Mouse (Mus musculus): ENCODE measurements around the gene Stk38. TPM values are rescaled to one million over a fixed set of nuclear protein-coding genes. Genes with fewer than 3 reads are reported as not detected.

Stk38 gene
- polyA plus RNA-seq, 1 experiment from 2014 or later, result 91.6 TPM

GRCm38 (mm10) chr17:28924957-28925595 is 82.7 kb downstream of the Stk38 start:
- Histone ChIP-seq H3K9me3 (ENCODE audit: control insufficient read depth, low read length) (no peaks in the 10 kb centered on the region), H3K36me3 (ENCODE audit: control insufficient read depth, insufficient read depth, low read length) (no peaks in the 10 kb centered on the region), H3K4me2 (ENCODE audit: low read length) (no peak overlapping the region), H3K27me3 (replicated peaks; ENCODE audit: control insufficient read depth, insufficient read depth, low read length) (no peaks in the 10 kb centered on the region), H3K4me3 (ENCODE audit: low read depth, low read length) (no peak overlapping the region), H3K9ac (ENCODE audit: low read length) (no peak overlapping the region), H3K4me1 (replicated peaks; ENCODE audit: control insufficient read depth, insufficient read depth, low read length) (peaks cover 4% of the 10 kb centered on the region; the same call in 1 of the 2 replicates), H3K27ac (ENCODE audit: low read depth) (no peak overlapping the region)
- DNase-seq (ENCODE audit: low spot score) (no peak), ATAC-seq (replicated peaks; ENCODE audit: low FRiP score, low TSS enrichment, low read depth) (no peak)
- WGBS, result 84% methylated on average over 8 of the region's 8 CpGs

GRCm38 (mm10) chr17:28922096-28922495 is 85.7 kb downstream of the Stk38 start:
- 58% methylated on average over 6 of the region's 6 CpGs for WGBS
- H3K4me1 ChIP-seq (replicated peaks; ENCODE audit: control insufficient read depth, insufficient read depth, low read length), result no peaks in the 10 kb centered on the region
- ATAC-seq (replicated peaks; ENCODE audit: low FRiP score, low TSS enrichment, low read depth), result no peak

GRCm38 (mm10) chr17:28921086-28921485 is 86.7 kb downstream of the Stk38 start:
- DNase-seq (ENCODE audit: low spot score) (no peak), ATAC-seq (replicated peaks; ENCODE audit: low FRiP score, low TSS enrichment, low read depth) (no peak)
- H3K4me2 ChIP-seq (ENCODE audit: low read length), result no peak overlapping the region
- no peak overlapping the region for H3K9ac ChIP-seq (ENCODE audit: low read length)
- H3K4me1 ChIP-seq (replicated peaks; ENCODE audit: control insufficient read depth, insufficient read depth, low read length), result no peaks in the 10 kb centered on the region
- H3K27me3 ChIP-seq (replicated peaks; ENCODE audit: control insufficient read depth, insufficient read depth, low read length), result no peaks in the 10 kb centered on the region
- no peaks in the 10 kb centered on the region for H3K36me3 ChIP-seq (ENCODE audit: control insufficient read depth, insufficient read depth, low read length)
- no peak overlapping the region for H3K27ac ChIP-seq (ENCODE audit: low read depth)
- H3K4me3 ChIP-seq (ENCODE audit: low read depth, low read length), result no peak overlapping the region
- 67% methylated on average over 8 of the region's 8 CpGs for whole genome bisulfite sequencing
- H3K9me3 ChIP-seq (ENCODE audit: control insufficient read depth, low read length), result no peaks in the 10 kb centered on the region

More at GRCm38 (mm10) chr17:28922096-28922495, 85.7 kb downstream of the Stk38 start:
- DNase-seq (ENCODE audit: low spot score), result no peak
- Histone ChIP-seq H3K27ac (ENCODE audit: low read depth) (no peak overlapping the region), H3K27me3 (replicated peaks; ENCODE audit: control insufficient read depth, insufficient read depth, low read length) (no peaks in the 10 kb centered on the region), H3K4me2 (ENCODE audit: low read length) (no peak overlapping the region), H3K9me3 (ENCODE audit: control insufficient read depth, low read length) (no peaks in the 10 kb centered on the region), H3K36me3 (ENCODE audit: control insufficient read depth, insufficient read depth, low read length) (no peaks in the 10 kb centered on the region), H3K9ac (ENCODE audit: low read length) (no peak overlapping the region), H3K4me3 (ENCODE audit: low read depth, low read length) (no peak overlapping the region)

Other genes with a start within 250 kb of the Stk38 start
- gene Mapk13, start 238.7 kb downstream of the Stk38 start, polyA plus RNA-seq (2014; fragmentation: Nextera tagmentation; extraction: Ambion mirVana), result 135 and 136 TPM in 2 replicates
- gene Brpf3, start 206.9 kb downstream of the Stk38 start, polyA plus RNA-seq (2014; fragmentation: Nextera tagmentation; extraction: Ambion mirVana), result 11.1 and 12.9 TPM in 2 replicates
- 0.76 and 1.1 TPM in 2 replicates for gene Pnpla1, start 149.6 kb downstream of the Stk38 start, polyA plus RNA-seq (2014; fragmentation: Nextera tagmentation; extraction: Ambion mirVana)
- 3.6 and 4.5 TPM in 2 replicates for gene 4930539E08Rik, start 92.7 kb downstream of the Stk38 start, polyA plus RNA-seq (2014; fragmentation: Nextera tagmentation; extraction: Ambion mirVana)
- not detected in 2 replicates for gene Pxt1, start 64.2 kb downstream of the Stk38 start, polyA plus RNA-seq (2014; fragmentation: Nextera tagmentation; extraction: Ambion mirVana)
- 72.6 and 82.4 TPM in 2 replicates for gene Kctd20, start 56.0 kb downstream of the Stk38 start, polyA plus RNA-seq (2014; fragmentation: Nextera tagmentation; extraction: Ambion mirVana)
- 585 and 647 TPM in 2 replicates for gene Srsf3, start 24.6 kb upstream of the Stk38 start, polyA plus RNA-seq (2014; fragmentation: Nextera tagmentation; extraction: Ambion mirVana)
- gene Cdkn1a, start 83.0 kb upstream of the Stk38 start, polyA plus RNA-seq (2014; fragmentation: Nextera tagmentation; extraction: Ambion mirVana), result 55.5 and 75.7 TPM in 2 replicates
- 0.26 and 0.71 TPM in 2 replicates for gene Rab44, start 106.2 kb upstream of the Stk38 start, polyA plus RNA-seq (2014; fragmentation: Nextera tagmentation; extraction: Ambion mirVana)
- 12.9 and 14.6 TPM in 2 replicates for gene Cpne5, start 230.2 kb upstream of the Stk38 start, polyA plus RNA-seq (2014; fragmentation: Nextera tagmentation; extraction: Ambion mirVana)

Data from intestine, embryonic 14.5 days (tissue).